Mouse (Mus musculus): ENCODE measurements at regions not wholly inside any gene's neighbourhood (a gene's known extent, or its start where the extent isn't known, plus 50 kb on each side); places are given as distances from the start of the nearest gene placed in this dataset.
A peak's percentile ranks its signal among the peaks of the same experiment; 100 is the strongest.

DNA sequence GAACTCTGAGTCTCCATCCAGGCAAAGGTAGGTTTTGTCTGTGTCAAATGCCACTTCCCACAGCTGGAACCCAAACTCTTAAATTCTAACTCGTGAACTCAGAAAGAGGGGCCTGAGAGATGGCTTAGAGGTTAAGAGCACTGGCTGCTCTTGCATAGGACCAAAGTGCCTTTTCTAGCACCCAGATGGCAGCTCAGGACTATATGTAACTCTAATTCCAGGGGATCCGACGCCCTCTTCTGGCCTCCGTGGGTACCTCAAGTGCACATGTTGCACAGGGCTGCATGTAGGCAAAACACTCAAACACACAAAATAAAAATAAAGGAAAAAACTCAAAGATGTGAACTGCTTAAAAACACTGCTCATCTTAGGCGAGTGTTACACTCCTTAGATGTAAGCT is 374.2 kb downstream of the Agtpbp1 start:
- TF ChIP-seq NANOG (IDR thresholded peaks at IDR 0.05; ENCODE audit: borderline replicate concordance, low read length) (no peak), CTCF (conservative IDR thresholded peaks at IDR 0.05; ENCODE audit: low read length) (peak; percentile 38)
- Histone ChIP-seq H3K4me1 (replicated peaks; ENCODE audit: low read depth, low read length) (no peaks in the 10 kb centered on the region), H3K27me3 (ENCODE audit: insufficient read depth, low read length) (no peaks in the 10 kb centered on the region), H3K4me3 (replicated peaks; ENCODE audit: low read length) (no peak overlapping the region), H3K9me3 (ENCODE audit: low read length) (no peaks in the 10 kb centered on the region), H3K36me3 (ENCODE audit: insufficient read depth, low read length) (no peaks in the 10 kb centered on the region)

DNA sequence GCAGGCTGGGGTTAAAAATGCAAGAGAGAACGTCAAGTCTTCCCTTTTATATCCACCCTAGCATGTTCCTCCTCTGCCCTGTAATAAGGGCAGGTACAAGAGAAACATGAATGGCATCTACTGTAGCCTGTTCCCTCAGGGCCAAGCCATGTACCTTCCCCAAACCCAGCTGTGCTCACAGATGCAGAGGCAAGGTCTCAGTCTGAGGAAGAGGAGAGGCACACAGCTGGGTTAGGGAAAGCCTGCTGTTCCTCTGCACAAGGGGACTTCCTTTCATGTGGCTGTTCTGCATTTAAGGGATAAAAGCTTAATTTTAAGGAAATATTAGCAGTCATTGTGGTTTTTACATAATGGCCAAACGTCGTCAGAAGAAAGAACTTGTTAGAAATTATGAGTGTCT is 378.8 kb downstream of the Agtpbp1 start:
- H3K36me3 ChIP-seq (ENCODE audit: insufficient read depth, low read length): no peaks in the 10 kb centered on the region
- H3K4me1 ChIP-seq (replicated peaks; ENCODE audit: low read depth, low read length): no peaks in the 10 kb centered on the region
- H3K4me3 ChIP-seq (replicated peaks; ENCODE audit: low read length): no peak overlapping the region
- no peaks in the 10 kb centered on the region for H3K9me3 ChIP-seq (ENCODE audit: low read length)
- H3K27me3 ChIP-seq (ENCODE audit: insufficient read depth, low read length): 0 out of 2 replicates have a peak, but pooled peaks cover 2% of the 10 kb centered on the region
- no peak for TF ChIP-seq CTCF (conservative IDR thresholded peaks at IDR 0.05; ENCODE audit: low read length)
- no peak for TF ChIP-seq POU5F1 (IDR thresholded peaks at IDR 0.05; ENCODE audit: borderline replicate concordance, low read length)
- TF ChIP-seq NANOG (IDR thresholded peaks at IDR 0.05; ENCODE audit: borderline replicate concordance, low read length): no peak

DNA sequence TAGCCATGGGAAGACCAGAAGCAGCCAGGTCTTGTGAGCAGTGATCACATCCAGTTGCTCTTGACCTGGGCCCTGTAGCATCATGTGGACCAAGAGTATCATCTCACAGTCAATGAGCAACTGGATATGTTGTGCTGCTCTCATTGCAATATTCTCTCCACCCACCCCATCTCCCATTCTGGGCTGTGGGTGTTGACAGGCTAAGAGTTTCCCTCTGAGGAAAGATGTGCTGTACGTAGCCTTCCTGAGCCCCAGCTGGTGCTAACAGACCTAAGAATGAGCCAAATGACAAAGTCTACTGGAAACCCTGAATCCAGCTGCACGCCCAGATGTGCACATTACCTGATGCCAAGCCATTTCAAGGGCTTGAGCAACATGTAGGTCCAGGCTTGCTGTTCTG is 380.5 kb downstream of the Agtpbp1 start:
- H3K9me3 ChIP-seq (ENCODE audit: low read length): no peaks in the 10 kb centered on the region
- H3K4me1 ChIP-seq (replicated peaks; ENCODE audit: low read depth, low read length): no peaks in the 10 kb centered on the region
- H3K27me3 ChIP-seq (ENCODE audit: insufficient read depth, low read length): 0 out of 2 replicates have a peak, but pooled peaks cover 2% of the 10 kb centered on the region
- H3K4me3 ChIP-seq (replicated peaks; ENCODE audit: low read length): no peak overlapping the region
- H3K36me3 ChIP-seq (ENCODE audit: insufficient read depth, low read length): no peaks in the 10 kb centered on the region
- no peak for TF ChIP-seq NANOG (IDR thresholded peaks at IDR 0.05; ENCODE audit: borderline replicate concordance, low read length)
- no peak for TF ChIP-seq POU5F1 (IDR thresholded peaks at IDR 0.05; ENCODE audit: borderline replicate concordance, low read length)
- TF ChIP-seq CTCF (conservative IDR thresholded peaks at IDR 0.05; ENCODE audit: low read length): no peak

DNA sequence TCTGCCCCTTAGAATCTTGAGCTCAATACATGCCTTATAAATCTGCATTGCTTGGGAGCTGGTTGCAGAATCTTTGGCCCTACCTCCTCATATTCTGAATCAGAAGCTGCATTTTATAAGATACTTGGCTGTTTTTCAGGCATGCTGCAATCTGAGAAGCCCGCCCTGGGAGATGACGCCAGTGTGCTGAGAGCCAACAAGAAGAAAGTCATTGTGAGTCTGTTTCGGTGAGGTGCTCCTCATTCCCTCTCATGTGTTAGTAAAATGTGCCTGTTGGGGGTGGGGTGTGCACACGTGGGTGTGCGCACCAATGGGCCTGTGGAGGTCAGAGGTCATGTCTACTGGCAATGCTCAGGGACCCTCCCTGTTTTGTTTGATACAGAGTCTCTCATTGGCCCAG is 388.7 kb downstream of the Agtpbp1 start:
- H3K27me3 ChIP-seq (ENCODE audit: insufficient read depth, low read length): no peaks in the 10 kb centered on the region
- H3K36me3 ChIP-seq (ENCODE audit: insufficient read depth, low read length): no peaks in the 10 kb centered on the region
- H3K4me1 ChIP-seq (replicated peaks; ENCODE audit: low read depth, low read length): no peaks in the 10 kb centered on the region
- no peak for TF ChIP-seq POU5F1 (IDR thresholded peaks at IDR 0.05; ENCODE audit: borderline replicate concordance, low read length)
- no peak for TF ChIP-seq CTCF (conservative IDR thresholded peaks at IDR 0.05; ENCODE audit: low read length)
- no peak for TF ChIP-seq NANOG (IDR thresholded peaks at IDR 0.05; ENCODE audit: borderline replicate concordance, low read length)
- H3K4me3 ChIP-seq (replicated peaks; ENCODE audit: low read length): no peak overlapping the region
- H3K9me3 ChIP-seq (ENCODE audit: low read length): no peaks in the 10 kb centered on the region

DNA sequence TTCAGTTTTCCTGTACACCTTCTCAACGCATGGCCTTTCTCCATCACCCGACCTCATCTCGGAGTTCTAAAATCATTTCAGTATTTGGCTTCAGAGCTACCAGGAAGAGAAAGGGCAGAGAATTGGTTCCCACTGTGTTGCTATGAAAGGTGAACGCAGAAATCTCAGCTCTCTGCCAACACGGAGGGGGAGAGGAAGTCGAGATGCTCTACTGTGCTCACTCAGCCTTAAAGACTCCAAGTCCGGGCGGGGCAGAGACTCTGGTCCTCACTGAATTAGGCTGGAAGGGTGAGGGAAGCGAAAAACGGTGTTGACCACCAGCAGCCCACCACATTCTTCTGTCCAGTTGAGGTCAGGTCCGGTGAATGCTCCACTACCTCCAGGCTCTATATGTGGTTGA is 382.1 kb downstream of the Ntrk2 start:
- Histone ChIP-seq H3K36me3 (ENCODE audit: insufficient read depth, low read length) (no peaks in the 10 kb centered on the region), H3K9me3 (ENCODE audit: low read length) (no peaks in the 10 kb centered on the region)
- TF ChIP-seq CTCF (conservative IDR thresholded peaks at IDR 0.05; ENCODE audit: low read length): no peak
- no peak for TF ChIP-seq POU5F1 (IDR thresholded peaks at IDR 0.05; ENCODE audit: borderline replicate concordance, low read length)
- TF ChIP-seq NANOG (IDR thresholded peaks at IDR 0.05; ENCODE audit: borderline replicate concordance, low read length): no peak

More for the DNA sequence above, 382.1 kb downstream of the Ntrk2 start:
- Histone ChIP-seq H3K4me1 (replicated peaks; ENCODE audit: low read depth, low read length) (no peaks in the 10 kb centered on the region; the same call in 1 of the 2 replicates), H3K4me3 (replicated peaks; ENCODE audit: low read length) (no peak overlapping the region), H3K27me3 (ENCODE audit: insufficient read depth, low read length) (no peaks in the 10 kb centered on the region)

Measured in E14TG2a.4 (cell line).